Mouse (Mus musculus) cortical plate, adult 2 months (tissue): ENCODE results near the gene Gtf2ird2.

Experiments used
- CTCF ChIP-seq: fragments of 200-500 bp; IDR thresholded peaks from 2 replicates; pipeline ENCODE4 v1.5.1; 2011; ENCODE audit warnings: mild to moderate bottlenecking, control low read depth, low read length; ENCODE audit not compliant: insufficient read depth; ENCODE audit errors: extremely low read depth
- POLR2A ChIP-seq: fragments of 200-500 bp; IDR thresholded peaks from 2 replicates; pipeline ENCODE4 v1.6.1; 2011; ENCODE audit warnings: mild to moderate bottlenecking, low read length, control low read depth; ENCODE audit not compliant: insufficient read depth; ENCODE audit errors: extremely low read depth

- no peak for TF ChIP-seq CTCF
- no peak for TF ChIP-seq POLR2A
Measured at GRCm38 (mm10) chr5:134221278-134221677, 37.5 kb downstream of the Gtf2ird2 start.
